ENCODE assay signal across 14 mouse cellular contexts in genomic region chr17:47516232-47516631, GRCm38 (mm10). TPM values are rescaled to one million over a fixed set of nuclear protein-coding genes. Genes with fewer than 3 reads are reported as not detected.
DNase-seq lines count a peak whose midpoint lies in the region; TF ChIP-seq lines count a peak whose summit lies in the region.
"Had no signal": no experiment of that assay in that cellular context is flagged by ENCODE, and none has a peak within 500 bp of the region (broad histone marks: within the 10 kb centered on the region; RNA-seq: fewer than 3 reads in every experiment).

No protein-coding gene starts in this region.

- no peak for TF ChIP-seq POLR2A in kidney, adult 2 months (IDR thresholded peaks at IDR 0.05; ENCODE audit: low read depth, low read length)

- 99% methylated on average over 3 of the region's 3 CpGs for WGBS in kidney, adult 2 months

- 0 out of 2 replicates have a peak, but pooled peaks have one; percentile 6 for TF ChIP-seq CTCF in kidney, adult 2 months (conservative IDR thresholded peaks at IDR 0.05; ENCODE audit: insufficient read depth, insufficient read length, low read depth, low read length)

- H3K27me3 ChIP-seq in kidney, adult 2 months (replicated peaks; ENCODE audit: control insufficient read depth, insufficient read depth, low read length) = no peaks in the 10 kb centered on the region
- H3K27me3 ChIP-seq: embryonic facial prominence, embryonic 13.5 days; intestine, embryonic 15.5 days; limb, embryonic 12.5 days; midbrain, embryonic 12.5 days had no signal

- H3K4me1 ChIP-seq in kidney, adult 2 months (ENCODE audit: control insufficient read depth, insufficient read depth, low read length) = peaks cover 11% of the 10 kb centered on the region; the same call in 1 of the 2 replicates

- DNase-seq in kidney, adult 2 months = no peak
- no peak for DNase-seq in kidney, postnatal 25 days
- DNase-seq in thymus, postnatal 14 days = peak; percentile 60
- DNase-seq in thymus, postnatal 10 days (ENCODE audit: low spot score in 2 of 2) = no peak
- peak; percentile 62 for DNase-seq in induced T-regulatory cell, adult 2 months (ENCODE audit: low read depth)
- no peak for DNase-seq in cerebellum, adult 18-20 months
- no peak for DNase-seq in frontal cortex, postnatal 14 days (ENCODE audit: low spot score in 2 of 2)
- DNase-seq: cerebellum, adult 11 months; kidney, postnatal 4 days; right cerebral cortex, postnatal 25 days had no signal

- no peak overlapping the region for H3K27ac ChIP-seq in kidney, adult 2 months (ENCODE audit: insufficient read depth, low read depth, low read length)
- H3K27ac ChIP-seq: embryonic facial prominence, embryonic 13.5 days; midbrain, embryonic 12.5 days had no signal

- no peak overlapping the region for H3K4me3 ChIP-seq in kidney, adult 2 months (ENCODE audit: insufficient read depth, low read depth, low read length)
- H3K4me3 ChIP-seq: embryonic facial prominence, embryonic 13.5 days; intestine, embryonic 15.5 days; limb, embryonic 12.5 days; midbrain, embryonic 12.5 days had no signal

- no peaks in the 10 kb centered on the region for H3K36me3 ChIP-seq in kidney, adult 2 months (ENCODE audit: control insufficient read depth, insufficient read depth, low read length)
- H3K36me3 ChIP-seq: intestine, embryonic 15.5 days; limb, embryonic 12.5 days; midbrain, embryonic 12.5 days had no signal

RNA-seq across cellular contexts. Expression of gene Ccnd3, which starts 11.4 kb away (rescaled TPM):
- 148 and 152 TPM in 2 replicates for polyA plus RNA-seq in kidney, adult 2 months (2012; rRNA removed)

RNA-seq across cellular contexts. Expression of gene Taf8, which starts 14.1 kb away (rescaled TPM):
- polyA plus RNA-seq in kidney, adult 2 months (2012; rRNA removed) = 22.9 and 23.7 TPM in 2 replicates

Comparison
In these comparisons a context has a peak if more than half of its experiments do, and no peak if none do; other contexts are left out.
1. DNase-seq: peak in thymus, postnatal 14 days (single experiment) and induced T-regulatory cell, adult 2 months (single experiment); none in kidney, adult 2 months (single experiment), kidney, postnatal 25 days (0 of 2), thymus, postnatal 10 days (0 of 2), cerebellum, adult 18-20 months (0 of 2) and frontal cortex, postnatal 14 days (0 of 2).